Mouse (Mus musculus) monocyte, adult 2 months (primary cell): ENCODE results near the gene Ptn.
"Not testable (repeated sequence)": the region's sequence is repeated elsewhere in the genome, so short reads cannot be mapped to it uniquely, and the experiment has no call there.

Experiments used
- DNase-seq, 2 experiments: peaks; one replicate each; pipeline ENCODE4 v3.0.0; 2022; ENCODE audit warnings: low spot score in 2 of 2, low read depth in 1 of 2

Ptn gene

GRCm38 (mm10) chr6:36766941-36767340, 43.1 kb downstream of the Ptn start:
- DNase-seq = no peak

GRCm38 (mm10) chr6:36755001-36755885, 54.8 kb downstream of the Ptn start:
- no peak for DNase-seq

DNA sequence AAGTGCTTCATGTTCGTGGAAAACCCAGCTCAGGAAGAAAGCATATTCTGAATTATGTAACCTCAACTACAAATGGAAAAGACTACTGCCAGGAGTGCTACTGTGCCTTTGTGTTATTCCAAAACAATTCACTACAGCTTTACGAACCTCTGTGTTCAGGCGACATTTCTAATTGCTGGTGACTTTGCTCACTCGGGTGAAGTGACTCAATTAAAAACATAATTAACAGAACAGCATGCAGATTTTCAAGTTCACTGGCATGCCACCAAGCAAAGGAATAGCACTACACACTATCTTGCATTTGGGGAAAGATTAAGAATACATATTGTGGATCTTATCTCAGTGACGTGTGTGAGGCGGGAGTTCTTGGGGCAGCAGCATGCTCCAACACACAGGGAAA, 57.1 kb downstream of the Ptn start:
- DNase-seq = no peak

DNA sequence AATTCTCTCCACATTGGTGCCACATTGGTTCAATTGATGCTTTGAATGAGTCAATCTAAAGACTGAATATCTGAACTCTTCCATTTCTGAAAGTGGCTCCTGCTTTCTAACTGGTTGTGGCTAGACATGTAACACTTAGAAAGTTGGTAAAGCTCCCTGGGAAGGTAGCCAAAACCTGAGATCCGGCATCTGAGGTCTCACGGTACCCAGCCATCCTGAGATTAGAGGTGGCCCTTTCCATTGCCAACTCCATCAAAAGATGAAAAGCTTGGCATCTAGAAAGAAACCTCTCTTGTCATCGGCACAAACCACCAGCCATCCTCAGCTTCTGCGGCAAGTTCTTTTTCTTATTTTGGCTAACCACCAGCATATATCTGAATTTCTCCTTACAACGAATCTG, 70.2 kb downstream of the Ptn start:
- DNase-seq = no peak

DNA sequence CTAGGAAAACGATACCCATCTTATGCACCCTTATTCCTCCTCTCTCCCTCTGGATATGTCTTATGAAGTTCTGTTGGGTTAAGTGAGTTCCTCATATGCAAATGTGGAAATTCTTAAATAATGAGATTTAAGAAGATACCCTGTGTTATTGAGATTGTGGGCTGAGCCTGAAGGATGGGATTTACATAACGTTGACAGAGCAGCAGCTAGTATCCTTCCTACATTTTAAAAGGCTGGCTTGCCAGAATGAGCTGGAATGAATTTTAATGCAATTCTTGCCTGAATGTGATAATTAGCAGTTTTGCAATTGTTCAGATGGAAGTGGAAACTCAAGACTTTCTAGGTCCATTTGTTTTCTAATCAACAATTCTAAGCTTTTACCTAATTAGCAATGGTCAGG, 73.3 kb downstream of the Ptn start:
- no peak for DNase-seq

DNA sequence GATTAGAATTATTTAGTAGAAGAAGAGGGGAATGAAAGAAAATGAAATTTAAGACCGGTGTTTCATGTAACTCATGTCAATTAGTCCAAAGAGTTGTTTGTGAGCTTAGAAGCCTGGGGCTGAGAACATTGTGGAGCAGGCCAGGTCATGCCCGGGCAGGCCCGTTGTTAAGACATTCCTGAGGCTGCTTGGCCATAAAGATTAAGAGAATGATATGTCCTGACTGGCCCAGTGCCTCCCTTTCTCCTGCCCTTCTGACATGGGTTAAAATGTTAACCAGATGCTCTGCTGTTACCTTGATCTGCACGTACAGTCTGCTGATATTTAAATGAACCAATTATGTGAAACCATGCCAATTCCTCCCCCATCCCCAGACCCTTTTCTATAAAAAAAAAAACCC, 74.4 kb downstream of the Ptn start:
- DNase-seq = not testable (repeated sequence)

DNA sequence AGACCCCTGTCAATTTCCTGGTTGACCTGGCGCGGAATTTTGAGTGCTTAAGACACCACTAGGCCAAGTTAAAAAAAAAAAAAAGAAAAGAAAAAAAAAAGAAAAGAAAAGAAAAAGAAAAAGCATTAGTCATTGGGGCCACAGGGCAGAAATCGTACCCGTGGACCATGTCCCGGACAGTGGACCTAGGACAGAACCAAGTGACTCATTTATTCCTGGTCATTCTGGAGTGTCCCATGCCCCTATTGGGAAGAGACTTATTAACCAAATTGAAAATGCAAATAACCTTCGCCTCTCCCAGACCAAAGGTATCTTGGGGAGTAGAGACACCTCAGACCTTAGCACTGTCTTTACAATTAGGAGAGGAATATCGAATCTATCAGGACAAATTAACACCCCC, 80.2 kb downstream of the Ptn start:
- not testable (repeated sequence) for DNase-seq

- DNase-seq = no peak
These were observed 81.9 kb downstream of the Ptn start for GRCm38 (mm10) chr6:36728079-36728478.

- no peak for DNase-seq
These were observed 84.4 kb downstream of the Ptn start for GRCm38 (mm10) chr6:36725509-36726160.

- DNase-seq = no peak
These were observed 87.1 kb downstream of the Ptn start for GRCm38 (mm10) chr6:36722769-36723549.

DNA sequence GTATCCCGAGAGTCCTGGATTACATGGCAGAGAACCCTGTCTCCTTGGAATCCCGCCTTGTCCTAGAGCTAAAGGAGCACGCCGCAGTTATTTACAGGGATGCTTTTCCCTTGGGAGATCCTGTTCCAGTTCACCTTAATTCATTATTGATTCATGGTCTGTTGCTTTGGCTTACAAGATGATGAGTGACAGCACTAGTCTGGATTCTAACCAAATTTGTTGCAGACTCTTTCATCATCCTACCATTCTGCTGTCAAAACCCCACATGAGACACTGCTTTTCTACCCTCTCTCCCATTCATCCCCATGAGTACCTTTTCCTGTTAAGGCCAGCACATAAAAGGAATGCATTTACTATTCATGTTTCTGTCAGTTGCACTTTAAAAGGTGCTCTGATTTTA, 96.7 kb downstream of the Ptn start:
- no peak for DNase-seq

DNA sequence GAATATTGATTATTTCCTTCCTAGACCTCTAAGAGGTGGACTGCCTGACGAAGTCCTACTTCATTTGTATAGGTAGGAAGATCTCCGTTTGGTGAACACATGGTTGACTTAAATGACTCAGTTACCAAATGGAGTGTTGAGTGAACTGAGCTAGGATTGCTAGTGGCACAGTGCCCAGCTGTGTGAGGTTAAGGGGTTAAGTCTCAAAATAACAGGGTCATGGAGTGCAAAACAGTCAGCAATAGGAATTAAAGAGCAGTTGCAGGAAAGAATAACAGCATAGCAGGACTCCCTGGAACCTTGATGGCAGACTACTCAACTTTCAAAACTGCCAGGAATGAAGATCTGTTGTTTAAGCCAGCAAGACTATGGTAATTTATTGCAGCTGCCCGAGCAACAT, 114.5 kb downstream of the Ptn start:
- DNase-seq = no peak

GRCm38 (mm10) chr6:36691497-36691896, 118.5 kb downstream of the Ptn start:
- no peak for DNase-seq

GRCm38 (mm10) chr6:36690941-36691340, 119.1 kb downstream of the Ptn start:
- no peak for DNase-seq

DNA sequence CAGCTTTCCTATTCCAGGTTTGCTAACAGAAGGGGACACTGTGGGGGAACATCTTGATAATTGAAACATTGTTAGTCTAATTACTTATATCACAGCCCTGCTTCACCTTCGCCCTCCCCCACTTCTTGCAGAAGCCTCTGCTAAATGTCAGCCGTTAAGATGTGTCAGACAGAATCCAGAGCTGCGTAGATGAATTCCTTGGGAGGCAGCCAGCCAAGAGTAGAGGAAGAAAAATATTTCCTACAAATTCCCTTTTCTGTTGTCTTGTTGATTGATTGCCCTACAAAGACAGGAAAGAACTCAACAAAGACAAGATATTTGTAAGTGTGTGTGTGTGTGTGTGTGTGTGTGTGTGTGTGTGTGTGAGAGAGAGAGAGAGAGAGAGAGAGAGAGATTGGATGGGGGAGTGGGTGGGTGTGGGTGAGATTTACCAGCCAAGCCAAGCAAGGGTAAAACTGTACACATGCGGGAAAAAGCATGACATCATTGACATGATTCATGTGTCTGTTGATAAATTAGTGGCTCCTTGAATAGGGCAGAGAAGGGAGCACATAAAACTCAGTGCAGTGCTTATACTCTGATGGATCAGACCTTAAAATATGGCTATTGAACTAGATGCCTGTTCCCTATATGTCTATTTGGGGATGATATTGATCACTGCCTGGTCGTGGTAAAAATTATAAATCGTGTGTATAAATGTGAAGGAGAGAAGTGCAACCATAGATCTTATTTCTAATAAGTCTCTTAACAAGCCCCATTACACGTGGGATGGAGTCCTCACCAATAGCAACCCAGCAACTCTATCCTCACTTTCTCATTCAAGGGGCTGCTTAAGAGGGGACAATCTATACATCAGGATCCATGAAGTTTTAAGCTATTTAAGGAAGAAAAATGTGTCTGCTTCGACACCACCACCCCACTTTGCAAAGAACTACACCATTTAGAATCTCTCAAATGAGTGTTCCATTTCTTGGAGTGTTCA, 133.0 kb downstream of the Ptn start:
- no peak for DNase-seq

- DNase-seq = no peak
These were observed 137.4 kb downstream of the Ptn start for GRCm38 (mm10) chr6:36672399-36673221.

- no peak for DNase-seq
These were observed 138.7 kb downstream of the Ptn start for GRCm38 (mm10) chr6:36671274-36671673.
